Mouse (Mus musculus): ENCODE results near the gene Zfp182.

Zfp182 gene

GRCm38 (mm10) chrX:21061866-21062543 is at the start of gene Zfp182:
TSS of gene Zfp182 (minus strand) at chrX:21062316.
- peak; percentile 88 for DNase-seq

DNA sequence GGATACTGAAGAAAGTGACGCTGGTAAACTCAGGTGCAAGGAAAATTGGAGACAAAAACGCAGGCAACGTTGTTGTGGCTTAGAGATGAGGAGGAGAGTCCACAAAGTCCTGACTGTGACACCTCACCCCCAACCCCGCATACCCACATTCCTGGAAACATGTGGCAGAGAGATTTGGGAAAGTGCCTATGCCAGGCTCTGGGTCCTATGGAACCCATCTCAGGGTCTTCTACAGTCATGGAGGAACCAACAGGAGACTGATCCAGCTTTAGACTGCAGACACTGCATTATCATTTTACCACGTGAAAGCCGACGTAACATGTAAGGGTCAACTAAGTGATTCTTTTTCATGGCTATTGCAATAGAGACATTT is 27.7 kb upstream of the Zfp182 start:
- no peak for DNase-seq

DNA sequence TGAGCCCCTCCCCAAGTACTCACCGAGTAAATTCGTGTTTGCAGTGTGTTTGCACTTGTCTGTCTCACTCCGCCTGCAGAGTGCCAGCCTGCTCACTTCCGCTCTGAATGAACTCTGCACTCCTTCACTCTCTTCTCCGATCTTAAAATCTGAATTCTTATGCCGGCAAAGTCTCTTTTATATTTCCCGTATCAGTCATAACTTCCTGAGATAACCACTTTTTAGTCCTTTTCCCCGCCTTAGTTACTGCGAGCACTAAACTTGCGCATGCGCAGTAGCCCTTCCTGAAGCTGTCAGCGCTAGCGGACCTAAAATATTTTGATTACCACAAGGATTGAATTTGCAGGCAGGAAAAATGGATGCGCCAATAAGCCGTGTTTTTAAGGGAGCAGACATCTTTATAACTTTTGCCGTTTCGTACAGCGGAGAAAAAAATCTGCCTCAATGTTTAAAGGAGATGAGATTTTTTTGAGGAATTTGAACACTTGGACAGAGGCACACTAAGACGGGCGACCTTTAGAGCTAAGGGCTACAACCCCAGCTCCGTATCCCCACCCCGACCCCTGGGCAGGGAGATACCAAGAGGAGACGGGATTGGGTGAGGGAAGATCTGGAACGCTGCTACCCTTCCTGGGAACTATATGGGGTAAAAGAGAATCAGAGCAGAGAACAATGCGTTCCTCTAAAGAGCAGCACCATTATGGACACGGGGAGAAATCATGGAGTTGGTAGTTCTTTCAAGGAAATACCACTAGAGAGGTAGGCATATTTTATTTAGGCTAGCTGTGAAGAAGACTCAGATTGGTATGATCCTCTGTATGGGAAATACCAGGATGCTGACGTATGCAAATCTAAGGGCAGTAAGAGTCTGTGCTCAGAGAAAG is 27.1 kb upstream of the Zfp182 start, which contains the start of gene Zfp300:
Zfp300 (minus strand) TSS at position 545 of the 884 bp plus-strand sequence.
- DNase-seq: peak; percentile 70

DNA sequence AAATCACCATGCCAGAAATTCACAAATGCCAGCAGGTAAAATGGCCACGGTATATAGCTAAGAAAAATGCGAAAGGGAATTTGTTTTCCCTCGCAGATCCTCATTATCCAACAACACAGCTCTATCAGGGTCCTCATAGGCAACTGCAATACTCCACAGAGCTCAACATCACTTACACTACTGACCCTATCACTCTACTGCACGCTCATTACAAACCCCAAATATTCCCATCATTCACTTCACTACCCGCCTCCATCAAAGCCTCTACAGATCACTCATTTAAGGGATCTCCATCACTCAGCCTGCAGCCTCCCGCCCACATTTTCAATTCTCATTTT is 26.5 kb upstream of the Zfp182 start:
- DNase-seq: no peak

DNA sequence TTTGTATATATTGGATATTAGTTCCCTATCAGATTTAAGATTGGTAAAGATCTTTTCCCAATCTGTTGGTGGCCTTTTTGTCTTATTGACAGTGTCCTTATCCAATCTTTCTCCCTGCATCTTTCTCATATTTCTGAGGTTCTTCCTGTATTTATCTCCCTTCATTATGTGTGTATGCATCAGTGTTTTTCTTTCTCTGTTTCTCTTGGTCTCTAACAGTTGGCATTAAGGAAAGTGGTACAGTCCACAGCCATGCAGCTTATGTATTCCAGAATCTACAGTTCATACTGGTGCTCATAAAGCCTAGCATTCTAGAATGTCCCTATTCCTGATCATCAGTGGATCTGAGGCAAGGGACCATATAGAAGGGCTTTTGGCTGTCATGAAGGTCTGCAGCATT is 6.0 kb upstream of the Zfp182 start, which contains the start of gene Spaca5:
Spaca5 (plus strand) TSS at position 301 of the 400 bp plus-strand sequence.
- DNase-seq: no peak

GRCm38 (mm10) chrX:21062544-21062890 is 401 bp upstream of the Zfp182 start:
- no peak for DNase-seq

DNA sequence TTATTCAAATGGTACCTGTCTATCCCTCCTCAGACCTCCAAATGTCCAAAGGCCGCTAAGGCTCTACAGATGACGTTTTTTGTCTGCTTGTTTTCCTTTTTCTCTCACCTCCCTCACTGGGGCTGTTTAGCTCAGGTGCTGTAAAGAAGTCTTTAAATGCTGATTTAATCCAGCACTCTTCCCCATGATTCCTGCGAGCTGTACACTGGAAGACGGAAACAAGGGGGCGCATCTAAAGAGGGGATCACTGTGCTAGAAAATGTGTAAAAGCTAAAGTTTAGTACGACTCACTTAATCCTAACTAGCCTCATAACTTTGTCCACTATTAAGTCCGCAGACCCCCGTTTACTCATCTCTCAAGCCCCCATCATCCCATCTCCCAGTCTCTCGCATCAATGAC is 656 bp downstream of the Zfp182 start:
- DNase-seq: peak; percentile 2

DNA sequence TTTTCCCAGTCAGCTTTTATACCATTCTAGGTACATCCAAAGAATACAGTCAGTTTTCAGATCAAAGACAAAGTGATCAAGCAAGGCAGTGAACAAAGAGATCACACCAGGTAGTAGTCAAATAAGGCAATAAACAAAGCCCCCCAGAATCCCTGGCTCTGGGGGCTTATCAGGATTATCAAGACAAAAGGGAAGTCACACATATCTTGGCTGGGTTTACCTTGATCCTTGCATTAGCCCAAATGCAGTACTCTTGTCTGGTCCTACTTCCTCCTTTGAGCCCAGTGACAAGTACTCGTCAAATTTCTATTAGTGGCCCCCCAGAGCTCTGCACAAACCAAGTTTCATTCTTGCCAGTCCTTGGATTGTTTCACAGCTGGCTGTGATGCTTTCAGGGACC is 81.2 kb downstream of the Zfp182 start:
- no peak for DNase-seq
